Mouse (Mus musculus) C2C12 (cell line): ENCODE results near the gene Lhpp. TPM values are rescaled to one million over a fixed set of nuclear protein-coding genes. Genes with fewer than 3 reads are reported as not detected.

Source experiments
- H3K27me3 ChIP-seq: one replicate; pipeline ENCODE4 v1.6.1; 2011; ENCODE audit not compliant: control insufficient read depth, insufficient read depth, insufficient read length
- H3K36me3 ChIP-seq: one replicate; pipeline ENCODE4 v1.6.1; 2011; ENCODE audit not compliant: control insufficient read depth, insufficient read depth
- H3K4me3 ChIP-seq: one replicate; pipeline ENCODE4 v1.5.1; 2011; ENCODE audit warnings: mild to moderate bottlenecking, control low read depth; ENCODE audit not compliant: poor library complexity, insufficient read depth, severe bottlenecking
- H3K79me2 ChIP-seq: one replicate; pipeline ENCODE4 v1.6.1; 2011; ENCODE audit not compliant: control insufficient read depth, insufficient read depth
- H3K79me3 ChIP-seq: one replicate; pipeline ENCODE4 v1.6.1; 2011; ENCODE audit warnings: low read depth, control low read depth
- H3ac ChIP-seq: one replicate; pipeline ENCODE3; 2011; ENCODE audit warnings: low read depth; ENCODE audit not compliant: control insufficient read depth, insufficient read length
- CEBPB ChIP-seq: IDR thresholded peaks from one replicate; pipeline ENCODE4 v1.6.1; 2011; ENCODE audit warnings: low read depth, mild to moderate bottlenecking, control low read depth, moderate library complexity
- CTCF ChIP-seq: IDR thresholded peaks from one replicate; pipeline ENCODE4 v1.5.1; 2011; ENCODE audit not compliant: control insufficient read depth, insufficient read depth, insufficient read length
- FOSL1 ChIP-seq: IDR thresholded peaks from one replicate; pipeline ENCODE4 v1.8.0; 2011; ENCODE audit warnings: mild to moderate bottlenecking, low read length; ENCODE audit not compliant: poor library complexity, insufficient read depth, severe bottlenecking
- MAX ChIP-seq: IDR thresholded peaks from one replicate; pipeline ENCODE4 v1.6.1; 2011; ENCODE audit warnings: mild to moderate bottlenecking, control low read depth
- MYOD1 ChIP-seq: IDR thresholded peaks from one replicate; pipeline ENCODE4 v1.6.1; 2011; ENCODE audit warnings: low read depth; ENCODE audit not compliant: control insufficient read depth, insufficient read length
- MYOG ChIP-seq: IDR thresholded peaks from one replicate; pipeline ENCODE4 v1.6.1; 2011; ENCODE audit not compliant: control insufficient read depth, insufficient read length; ENCODE audit errors: extremely low read depth
- USF1 ChIP-seq: IDR thresholded peaks from one replicate; pipeline ENCODE4 v1.6.1; 2011; ENCODE audit warnings: low read depth, mild to moderate bottlenecking, control low read depth, moderate library complexity
- polyA plus RNA-seq: library from polyadenylated mRNA; unstranded; fragments of >200 nt; fragmentation: generic; extraction: Trizol; gene quantifications from one replicate; pipeline ENCODE4 v1.2.1, GENCODE M21; 2012; ENCODE audit warnings: missing spikeins

Gene Lhpp
- polyA plus RNA-seq, 1 experiment: 2.9 TPM

GRCm38 (mm10) chr7:132581441-132581840 lies 29.0 kb upstream of the Lhpp start:
- Histone ChIP-seq H3ac (no peak overlapping the region), H3K27me3 (peaks cover 21% of the 10 kb centered on the region), H3K79me2 (no peaks in the 10 kb centered on the region), H3K79me3 (no peaks in the 10 kb centered on the region), H3K36me3 (no peaks in the 10 kb centered on the region), H3K4me3 (no peak overlapping the region)
- TF ChIP-seq CTCF: no peak
- TF ChIP-seq USF1: no peak
- no peak for TF ChIP-seq FOSL1
- no peak for TF ChIP-seq MYOD1
- TF ChIP-seq MAX: no peak
- TF ChIP-seq MYOG: no peak

DNA sequence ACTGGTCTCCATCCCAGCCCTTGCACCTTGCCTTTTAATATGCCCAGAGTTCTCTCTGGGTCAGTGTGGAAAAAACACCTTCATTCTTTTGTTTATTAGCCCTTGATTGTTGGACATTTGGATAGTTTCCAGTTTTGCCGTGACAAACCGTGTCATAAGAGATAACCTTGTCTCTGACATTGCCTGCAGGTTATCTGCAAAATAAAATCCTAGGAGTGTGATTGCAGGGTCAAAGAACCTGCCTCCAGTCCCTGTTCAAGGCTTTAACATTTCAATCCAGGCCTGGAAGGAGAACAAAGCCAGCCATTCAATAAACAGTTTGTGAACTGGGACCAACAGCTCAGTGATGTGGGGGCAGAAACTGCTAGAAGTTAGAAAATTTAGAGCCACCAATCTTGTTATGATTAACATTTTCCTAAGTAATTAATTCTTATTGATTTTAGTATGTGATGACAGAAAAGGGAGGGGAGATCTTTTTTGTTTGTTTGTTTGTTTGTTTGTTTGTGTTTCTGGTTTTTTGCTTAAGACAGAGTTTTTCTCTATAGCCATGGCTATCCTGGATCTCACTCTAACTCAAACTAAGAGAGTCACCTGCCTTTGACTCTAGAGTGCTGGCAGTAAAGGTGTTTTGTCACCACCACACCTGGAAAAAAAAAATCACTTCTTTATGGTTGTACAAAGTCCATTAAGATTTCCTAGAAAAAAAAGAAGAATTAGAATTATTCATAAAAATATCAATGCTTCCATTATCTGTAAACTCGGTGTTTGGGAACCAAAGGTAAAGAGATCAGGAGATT lies 24.5 kb upstream of the Lhpp start:
- Histone ChIP-seq H3K27me3 (peaks cover 24% of the 10 kb centered on the region), H3K79me3 (no peaks in the 10 kb centered on the region)

DNA sequence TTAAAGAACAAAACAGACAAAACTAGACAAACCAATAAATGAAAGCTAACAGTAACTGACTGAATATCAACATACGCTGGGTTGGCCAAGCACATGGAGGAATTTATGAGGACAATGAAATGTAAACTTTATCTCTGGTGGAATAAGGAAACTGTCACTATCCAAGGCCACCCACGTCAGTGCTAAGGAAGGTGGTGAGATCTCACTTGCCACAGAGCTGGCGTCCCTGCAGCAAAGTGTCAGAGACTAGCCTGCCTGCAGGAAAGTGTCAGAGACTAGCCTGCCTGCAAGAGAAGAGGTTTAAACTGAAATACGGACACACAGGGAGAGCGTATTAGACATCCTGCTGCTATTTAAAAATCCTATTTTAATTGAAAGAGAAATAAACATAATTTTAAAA lies 23.3 kb upstream of the Lhpp start:
- Histone ChIP-seq H3K79me3 (no peaks in the 10 kb centered on the region), H3K4me3 (no peak overlapping the region), H3ac (no peak overlapping the region), H3K36me3 (no peaks in the 10 kb centered on the region), H3K27me3 (peaks cover 21% of the 10 kb centered on the region), H3K79me2 (no peaks in the 10 kb centered on the region)
- TF ChIP-seq CTCF: no peak
- TF ChIP-seq USF1: no peak
- TF ChIP-seq MYOD1: no peak
- no peak for TF ChIP-seq FOSL1
- no peak for TF ChIP-seq MAX
- TF ChIP-seq MYOG: no peak
- no peak for TF ChIP-seq CEBPB

More for the DNA sequence above, 24.5 kb upstream of the Lhpp start:
- H3K4me3 ChIP-seq: no peak overlapping the region
- no peak overlapping the region for H3ac ChIP-seq
- TF ChIP-seq MYOD1 (no peak), FOSL1 (no peak), MYOG (no peak), MAX (no peak), USF1 (no peak), CTCF (no peak), CEBPB (no peak)
- H3K79me2 ChIP-seq: no peaks in the 10 kb centered on the region
- no peaks in the 10 kb centered on the region for H3K36me3 ChIP-seq

DNA sequence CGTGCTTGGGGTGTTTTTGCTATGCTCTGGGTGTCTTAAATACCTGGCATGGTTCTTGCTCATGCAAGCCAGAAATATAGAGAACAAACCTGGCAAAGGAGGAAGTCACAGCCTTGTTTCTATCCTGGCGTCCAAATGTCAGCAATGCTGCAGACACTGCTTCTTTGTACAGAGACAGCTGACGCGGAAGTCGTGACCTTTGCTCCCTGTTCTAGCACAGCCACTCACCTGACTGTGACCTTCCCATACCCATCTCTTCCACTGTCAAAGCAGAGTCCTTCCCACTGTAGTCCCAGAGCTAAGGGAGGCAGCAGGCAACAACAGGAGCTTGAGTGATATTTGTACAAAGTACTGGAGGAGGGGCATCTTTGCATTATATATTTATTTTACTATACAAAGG lies 20.8 kb upstream of the Lhpp start:
- Histone ChIP-seq H3K36me3 (no peaks in the 10 kb centered on the region), H3K79me3 (no peaks in the 10 kb centered on the region), H3K27me3 (peaks cover 12% of the 10 kb centered on the region), H3K4me3 (no peak overlapping the region), H3ac (no peak overlapping the region), H3K79me2 (no peaks in the 10 kb centered on the region)
- TF ChIP-seq CEBPB (no peak), FOSL1 (no peak), MYOG (no peak), MYOD1 (no peak), USF1 (no peak), CTCF (no peak), MAX (no peak)

DNA sequence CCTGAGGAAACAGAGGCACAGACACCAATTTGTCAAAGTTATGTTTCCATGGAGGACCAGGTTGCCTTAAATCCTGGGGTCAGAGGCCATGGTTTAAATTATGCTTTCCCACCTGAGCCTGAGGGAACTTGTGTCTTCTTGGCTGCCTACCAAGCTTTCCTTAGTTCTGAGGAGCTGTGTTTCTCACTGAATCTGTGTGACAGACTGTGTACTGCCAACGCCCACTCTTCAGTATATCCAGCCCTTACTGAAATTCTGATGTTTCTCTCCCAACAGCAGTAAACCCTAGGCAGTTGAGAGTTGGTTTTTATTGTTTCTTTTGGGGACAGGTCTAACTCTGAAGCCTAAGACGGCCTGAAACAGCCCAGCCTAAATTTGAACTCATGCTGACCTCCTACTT lies 16.7 kb upstream of the Lhpp start:
- Histone ChIP-seq H3K4me3 (no peak overlapping the region), H3ac (no peak overlapping the region), H3K79me3 (no peaks in the 10 kb centered on the region), H3K36me3 (no peaks in the 10 kb centered on the region), H3K27me3 (peaks cover 44% of the 10 kb centered on the region), H3K79me2 (no peaks in the 10 kb centered on the region)
- TF ChIP-seq CTCF (no peak), FOSL1 (no peak), MAX (no peak), MYOG (no peak), MYOD1 (no peak), CEBPB (no peak), USF1 (no peak)

DNA sequence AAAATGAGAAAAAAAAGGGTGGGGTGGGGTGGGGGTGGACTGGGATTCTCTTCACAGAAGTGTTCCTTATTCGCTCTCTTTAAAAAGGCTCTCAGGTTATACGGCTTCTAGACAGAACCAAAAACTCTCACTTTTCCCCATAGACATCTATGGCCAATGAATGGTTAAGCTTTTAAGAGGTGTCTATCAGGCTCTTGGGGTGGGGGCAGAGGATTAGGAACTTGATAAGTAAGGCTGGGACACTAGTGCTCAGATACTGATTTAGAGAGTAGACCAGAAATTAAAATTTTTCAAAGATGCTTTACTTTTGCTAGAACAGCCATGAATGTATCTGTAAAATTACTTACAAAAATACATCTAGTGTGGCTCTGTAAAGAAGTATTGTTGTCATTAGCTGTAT lies 16.1 kb upstream of the Lhpp start:
- Histone ChIP-seq H3K36me3 (no peaks in the 10 kb centered on the region), H3K4me3 (no peak overlapping the region), H3K27me3 (peaks cover 50% of the 10 kb centered on the region), H3ac (no peak overlapping the region), H3K79me3 (no peaks in the 10 kb centered on the region), H3K79me2 (no peaks in the 10 kb centered on the region)
- TF ChIP-seq CTCF (no peak), FOSL1 (no peak), MYOD1 (no peak)
